Mouse (Mus musculus): ENCODE data around the gene Flad1.

The Flad1 gene

GRCm38 (mm10) chr3:89425876-89426275 is 14.2 kb upstream of the Flad1 start:
- no peak for DNase-seq (ENCODE audit: low spot score in 2 of 2)

DNA sequence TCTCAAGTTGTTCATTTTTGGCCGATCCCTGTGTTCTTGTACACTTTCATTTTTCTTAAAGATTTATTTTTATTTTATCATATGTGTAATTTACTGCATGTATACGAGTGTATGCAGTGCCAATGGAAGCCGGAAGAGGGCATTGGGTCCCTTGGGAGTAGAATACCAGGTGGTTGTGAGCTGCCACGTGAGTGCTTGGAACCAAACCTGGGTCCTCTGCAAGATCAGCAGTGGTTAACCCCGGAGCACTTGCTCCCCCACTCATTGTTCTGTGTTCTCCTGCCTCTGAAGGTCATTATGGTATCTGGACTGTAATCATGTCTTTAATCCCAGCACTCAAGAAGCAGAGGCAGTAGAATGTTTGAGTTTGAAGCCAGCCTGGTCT is 13.5 kb upstream of the Flad1 start:
- DNase-seq (ENCODE audit: low spot score in 2 of 2): no peak

DNA sequence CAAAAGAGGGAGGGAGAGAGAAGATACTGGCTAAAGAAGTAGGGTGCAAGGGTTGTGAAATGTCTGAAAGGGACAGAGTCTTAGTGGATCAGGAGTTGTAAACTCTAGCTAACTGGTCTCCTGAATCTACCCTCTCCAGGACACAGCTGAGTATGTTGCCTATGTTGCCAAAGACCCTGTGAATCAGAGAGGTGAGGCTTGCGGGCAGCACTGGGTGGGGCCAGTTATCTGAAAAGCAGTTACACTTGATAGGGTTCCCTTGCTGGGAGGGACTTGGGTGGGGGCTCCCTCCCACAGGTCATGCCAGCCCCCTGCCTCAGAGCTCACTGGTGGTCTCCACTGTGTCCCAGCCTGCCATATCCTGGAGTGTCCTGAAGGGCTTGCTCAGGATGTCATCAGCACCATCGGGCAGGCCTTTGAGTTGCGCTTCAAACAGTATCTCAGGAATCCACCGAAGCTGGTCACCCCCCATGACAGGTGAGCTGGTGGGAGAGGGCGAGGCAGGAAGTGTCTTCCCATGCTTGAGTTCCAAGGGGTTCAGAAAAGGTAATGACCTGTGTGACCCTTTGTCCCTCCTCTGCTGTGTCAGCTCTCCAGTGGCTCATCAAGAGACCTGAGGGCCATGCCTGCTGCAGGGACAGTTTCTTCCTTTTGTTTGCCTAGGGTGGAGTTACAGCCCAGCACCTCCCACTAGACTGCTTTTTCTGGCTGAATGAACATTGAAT is 12.9 kb upstream of the Flad1 start:
- no peak for DNase-seq (ENCODE audit: low spot score in 2 of 2)

DNA sequence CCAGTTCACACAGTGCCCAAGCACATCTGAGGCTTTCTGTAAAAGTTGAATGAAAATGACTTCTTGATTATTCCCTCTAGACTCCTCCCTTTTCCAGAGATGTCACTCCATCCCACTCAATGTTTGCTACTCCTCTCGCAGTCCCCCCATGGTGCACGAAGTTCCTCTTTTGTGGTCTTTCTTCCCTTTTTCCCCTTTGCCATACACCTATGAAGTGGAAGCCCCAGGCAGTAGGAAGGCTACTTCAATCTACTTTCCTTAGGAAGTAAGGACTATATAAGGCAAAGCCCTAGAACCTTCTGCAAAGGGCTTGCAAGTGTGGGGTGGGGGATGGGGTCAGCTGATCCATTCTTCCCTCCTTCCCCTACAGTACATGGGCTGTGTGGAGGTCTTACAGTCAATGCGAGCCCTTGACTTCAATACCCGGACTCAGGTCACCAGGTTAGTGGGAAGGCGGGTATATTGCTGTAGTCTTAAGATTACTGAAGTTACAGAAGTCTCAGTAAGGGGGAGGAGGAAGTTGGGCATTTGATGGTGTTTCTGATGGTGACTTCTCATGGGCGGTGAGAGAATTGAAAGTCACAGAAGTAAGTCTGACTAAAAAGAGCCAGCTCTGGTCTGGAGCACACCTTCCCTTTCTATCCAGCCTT is 11.0 kb upstream of the Flad1 start:
- no peak for DNase-seq (ENCODE audit: low spot score in 2 of 2)

DNA sequence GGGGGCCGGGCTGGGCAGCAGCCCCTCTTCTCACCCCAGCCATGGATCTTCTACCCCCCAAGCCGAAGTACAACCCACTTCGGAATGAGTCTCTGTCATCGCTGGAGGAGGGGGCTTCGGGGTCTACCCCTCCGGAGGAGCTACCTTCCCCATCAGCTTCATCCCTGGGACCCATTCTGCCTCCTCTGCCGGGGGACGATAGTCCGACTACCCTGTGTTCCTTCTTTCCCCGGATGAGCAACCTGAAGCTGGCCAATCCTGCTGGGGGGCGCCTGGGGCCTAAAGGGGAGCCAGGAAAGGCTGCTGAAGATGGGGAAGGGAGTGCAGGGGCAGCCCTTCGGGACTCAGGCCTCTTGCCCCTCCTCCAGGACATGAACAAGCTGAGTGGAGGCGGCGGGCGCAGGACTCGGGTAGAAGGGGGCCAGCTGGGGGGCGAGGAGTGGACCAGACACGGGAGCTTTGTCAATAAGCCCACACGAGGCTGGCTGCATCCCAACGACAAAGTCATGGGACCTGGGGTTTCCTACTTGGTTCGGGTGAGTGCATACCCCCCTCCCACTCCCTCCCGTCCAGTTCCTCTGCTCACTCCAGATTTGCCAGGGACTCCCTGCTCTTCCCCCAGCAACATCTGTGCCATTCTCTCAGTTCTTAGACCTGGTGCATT is 10.3 kb upstream of the Flad1 start:
- no peak for DNase-seq (ENCODE audit: low spot score in 2 of 2)

GRCm38 (mm10) chr3:89421002-89421774 is 9.5 kb upstream of the Flad1 start:
- peak; percentile 64 to 75 for DNase-seq (ENCODE audit: low spot score in 2 of 2)

DNA sequence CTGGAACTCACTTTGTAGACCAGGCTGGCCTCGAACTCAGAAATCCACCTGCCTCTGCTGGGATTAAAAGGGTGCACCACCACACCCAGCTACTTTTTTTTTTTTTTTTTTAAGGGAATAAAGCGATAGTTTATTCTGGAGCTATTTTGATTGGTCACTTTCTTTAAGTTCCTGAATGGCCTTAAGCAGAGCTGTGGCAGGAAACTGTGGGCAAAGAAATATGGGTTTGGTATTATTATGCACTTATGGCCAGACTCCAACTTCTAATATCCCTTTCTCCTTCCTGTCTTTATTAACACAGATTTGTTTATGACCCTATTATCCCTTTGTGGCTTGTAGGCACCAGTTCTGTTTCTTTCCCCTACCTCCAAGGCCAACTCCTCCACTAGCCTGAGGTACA is 8.8 kb upstream of the Flad1 start:
- no peak for DNase-seq (ENCODE audit: low spot score in 2 of 2)

DNA sequence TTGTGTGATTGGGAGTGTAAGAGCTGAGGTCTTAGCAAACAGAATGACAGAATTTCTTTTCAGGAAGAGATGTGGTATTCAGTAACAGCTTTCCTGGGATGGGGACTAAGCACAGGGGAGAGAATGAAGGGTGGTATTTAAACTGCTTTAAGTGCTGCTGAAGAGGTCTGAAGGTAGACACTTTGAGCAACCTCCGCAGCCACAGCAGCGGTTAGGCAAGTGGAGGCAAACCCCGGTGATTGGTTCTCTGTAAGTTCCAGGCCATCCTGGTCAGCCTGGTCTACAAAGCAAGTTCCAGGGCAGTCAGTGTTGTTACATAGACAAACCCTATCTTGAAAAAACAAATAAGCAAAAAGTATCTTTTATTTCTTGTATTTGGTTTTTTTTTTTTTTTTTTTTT is 8.3 kb upstream of the Flad1 start:
- no peak for DNase-seq (ENCODE audit: low spot score in 2 of 2)

- no peak for DNase-seq (ENCODE audit: low spot score in 2 of 2)
Observed at GRCm38 (mm10) chr3:89419571-89419970, 7.9 kb upstream of the Flad1 start.

DNA sequence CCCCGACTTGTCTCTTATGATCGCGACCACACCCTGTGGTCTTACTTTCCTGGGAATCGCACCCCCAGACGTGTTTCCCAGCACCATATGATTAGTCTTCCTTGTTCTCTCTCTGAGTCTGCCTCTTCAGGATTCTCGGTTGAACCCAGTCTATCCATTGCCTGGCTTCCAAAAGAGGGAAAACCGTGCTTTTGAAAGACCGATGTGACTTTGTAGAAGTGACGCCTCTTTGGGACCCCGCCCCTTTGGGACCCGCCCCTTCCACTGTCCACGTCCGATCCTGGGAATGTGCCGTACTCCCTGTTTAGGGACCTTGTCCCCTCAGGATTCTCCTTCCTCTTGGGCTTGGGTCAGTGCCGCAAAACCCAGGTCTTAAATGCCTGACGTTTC is 7.2 kb upstream of the Flad1 start:
- no peak for DNase-seq (ENCODE audit: low spot score in 2 of 2)

DNA sequence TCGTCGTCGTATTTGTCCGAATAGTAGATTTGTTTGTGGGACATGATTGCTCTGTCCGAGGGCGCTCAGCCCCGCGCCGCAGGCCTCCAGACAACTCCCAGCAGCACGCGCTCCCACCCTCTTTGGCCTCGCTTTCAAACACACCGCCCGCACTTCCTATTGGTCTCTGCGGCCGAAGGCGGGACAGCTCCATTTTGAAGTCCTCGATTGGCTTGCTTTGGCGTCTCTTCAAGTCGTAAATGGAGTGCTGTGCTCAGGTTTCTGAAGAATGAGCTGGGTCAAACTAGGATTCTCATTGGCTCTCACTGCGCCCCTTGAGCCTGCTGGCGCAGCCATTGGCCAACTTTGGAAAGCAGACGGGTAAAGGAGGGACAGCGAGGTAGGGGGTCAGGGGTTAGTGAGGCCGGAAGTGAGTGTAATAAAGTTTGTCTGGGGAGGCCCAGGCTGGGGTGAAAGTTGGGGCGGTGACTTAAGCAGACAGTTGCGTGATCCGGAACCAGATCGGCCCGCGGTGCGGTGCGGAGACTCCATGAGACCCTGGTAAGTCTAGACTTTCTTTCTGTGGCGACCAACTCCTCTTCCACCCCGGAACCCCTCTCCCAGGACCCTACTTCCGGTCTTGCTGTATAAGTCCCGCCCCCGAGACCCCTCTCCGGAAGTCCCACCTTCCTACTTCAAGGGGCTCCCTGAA is 6.6 kb upstream of the Flad1 start, which contains the start of the genes Cks1b and Shc1:
TSS of gene Cks1b (minus strand) at position 214 of the 691 bp plus-strand sequence.
TSS of gene Shc1 (plus strand) at position 274 of the 691 bp plus-strand sequence.
- peak; percentile 93 for DNase-seq (ENCODE audit: low spot score in 2 of 2)

DNA sequence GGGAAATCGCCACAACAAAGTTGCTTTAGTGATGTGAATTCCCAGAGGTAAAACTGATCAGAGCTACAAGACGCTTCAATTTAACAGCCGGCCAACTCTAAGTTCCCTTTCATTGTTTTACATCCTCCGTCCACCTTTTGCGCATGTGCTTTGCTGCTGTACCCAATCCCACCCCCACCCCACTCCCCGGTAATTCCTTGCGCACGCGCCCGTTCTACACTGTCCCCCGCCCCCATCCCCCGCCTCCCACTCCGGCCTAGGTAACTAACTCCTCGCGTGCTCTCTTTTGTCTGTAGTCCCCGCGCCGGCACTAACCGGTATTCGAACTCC is 6.1 kb upstream of the Flad1 start:
- no peak for DNase-seq (ENCODE audit: low spot score in 2 of 2)

DNA sequence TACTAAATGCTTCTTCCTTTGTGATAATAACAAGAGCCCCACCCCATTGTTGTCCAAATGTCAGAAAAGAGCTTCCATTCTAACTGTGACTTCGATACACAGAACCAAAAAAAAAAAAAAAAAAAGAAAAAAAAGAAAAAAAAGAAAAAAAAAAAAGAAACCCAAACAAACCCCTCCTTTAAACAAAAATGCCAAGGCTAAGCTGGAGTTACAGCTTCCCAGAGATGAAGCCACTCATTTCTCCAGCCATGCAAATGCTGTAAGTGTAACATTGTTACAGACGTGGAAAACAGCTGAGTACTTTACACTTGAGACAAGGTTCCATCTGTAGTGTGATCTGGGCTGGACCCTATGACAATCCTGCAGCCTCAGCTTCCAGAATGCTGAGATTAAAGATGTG is 5.5 kb upstream of the Flad1 start:
- DNase-seq (ENCODE audit: low spot score in 2 of 2): no peak

DNA sequence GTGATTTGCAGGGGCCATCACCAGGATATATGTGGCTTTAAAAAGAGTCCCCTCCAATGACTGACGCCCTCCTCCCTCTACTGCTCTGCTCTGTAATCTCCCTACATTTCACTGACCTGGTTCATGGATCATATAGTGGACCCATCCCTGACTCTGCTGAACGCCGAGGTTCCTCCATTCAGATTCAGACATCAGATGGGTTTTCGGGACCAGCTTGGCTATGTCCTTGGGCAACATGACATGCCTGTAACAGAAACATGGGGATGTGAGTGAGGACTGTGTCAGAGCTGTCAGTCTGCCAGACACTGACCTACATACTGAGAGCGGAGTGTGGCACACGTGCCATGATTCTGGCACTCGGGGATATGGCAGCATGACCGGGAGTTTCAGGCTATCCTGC is 4.5 kb upstream of the Flad1 start:
- no peak for DNase-seq (ENCODE audit: low spot score in 2 of 2)

DNA sequence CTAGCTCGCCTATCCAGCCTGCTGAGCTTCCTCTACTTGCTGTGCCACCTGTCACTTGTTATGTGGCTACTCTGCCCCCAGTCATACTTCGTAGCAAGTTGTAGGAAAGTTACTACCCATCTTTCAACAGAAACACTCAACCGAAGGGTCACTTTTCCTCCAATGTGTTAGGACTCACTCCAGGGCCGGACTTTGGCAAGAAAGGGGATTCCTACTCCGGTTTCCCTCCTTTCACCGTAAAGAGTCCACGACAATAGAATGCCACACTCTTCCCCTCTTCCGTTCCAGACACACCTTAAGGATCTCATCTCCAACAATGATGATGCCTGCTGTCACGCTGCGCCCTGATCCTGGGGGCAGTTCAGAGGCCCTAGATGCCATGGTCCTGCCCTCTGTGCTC is 806 bp downstream of the Flad1 start:
- no peak for DNase-seq (ENCODE audit: low spot score in 2 of 2)

- no peak for DNase-seq (ENCODE audit: low spot score in 2 of 2)
Observed at GRCm38 (mm10) chr3:89409701-89410100, 2.0 kb downstream of the Flad1 start.

- no peak for DNase-seq (ENCODE audit: low spot score in 2 of 2)
Observed at GRCm38 (mm10) chr3:89408448-89408847, 3.2 kb downstream of the Flad1 start.

- DNase-seq (ENCODE audit: low spot score in 2 of 2): no peak
Observed at GRCm38 (mm10) chr3:89406887-89407286, 4.8 kb downstream of the Flad1 start.

GRCm38 (mm10) chr3:89402693-89403092 is 9.0 kb downstream of the Flad1 start, which contains the start of gene Lenep:
TSS of gene Lenep (minus strand) at chr3:89402793.
- no peak for DNase-seq (ENCODE audit: low spot score in 2 of 2)

DNA sequence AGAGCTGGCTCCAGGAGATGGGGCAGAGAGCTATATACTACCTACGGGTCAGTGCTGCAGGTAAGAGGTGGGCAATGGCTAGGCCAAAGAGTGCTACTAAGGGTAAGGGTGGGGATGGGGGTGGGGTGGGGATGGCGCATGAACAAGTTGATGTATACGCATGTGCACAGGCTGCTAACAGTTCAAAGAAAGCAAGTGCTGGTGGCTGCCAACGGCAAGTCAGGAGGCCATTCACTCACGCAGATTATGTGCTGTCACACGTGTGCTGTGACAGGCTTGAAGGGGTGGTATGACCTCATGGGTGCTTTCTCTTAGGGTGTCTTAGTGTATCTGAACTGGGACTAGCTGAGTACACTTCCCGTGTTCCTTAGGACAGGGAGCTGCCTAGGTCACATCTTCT is 10.3 kb downstream of the Flad1 start:
- DNase-seq (ENCODE audit: low spot score in 2 of 2): no peak

DNA sequence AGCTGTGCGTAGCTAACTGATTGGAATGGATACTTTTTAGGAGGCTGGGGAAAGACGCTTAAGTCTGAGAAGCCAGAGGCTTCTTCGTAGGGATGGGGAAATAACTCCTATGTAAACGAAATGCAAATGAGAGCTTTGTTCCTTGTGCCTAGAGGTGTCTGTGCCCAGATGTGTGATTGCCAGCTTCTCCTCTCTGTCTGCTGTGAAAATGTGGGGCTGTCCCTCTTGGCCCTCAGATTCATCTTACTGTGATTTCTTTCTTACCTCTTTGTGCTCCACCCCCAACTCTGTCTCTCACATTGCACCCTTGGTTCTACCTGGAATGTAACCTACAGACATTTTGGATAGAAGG is 15.0 kb downstream of the Flad1 start:
- no peak for DNase-seq (ENCODE audit: low spot score in 2 of 2)

All from right cerebral cortex, adult 2 months (tissue).